Mouse (Mus musculus): ENCODE data around the gene Cant1.
"Not testable (repeated sequence)": the region's sequence is repeated elsewhere in the genome, so short reads cannot be mapped to it uniquely, and the experiment has no call there.

Gene Cant1

DNA sequence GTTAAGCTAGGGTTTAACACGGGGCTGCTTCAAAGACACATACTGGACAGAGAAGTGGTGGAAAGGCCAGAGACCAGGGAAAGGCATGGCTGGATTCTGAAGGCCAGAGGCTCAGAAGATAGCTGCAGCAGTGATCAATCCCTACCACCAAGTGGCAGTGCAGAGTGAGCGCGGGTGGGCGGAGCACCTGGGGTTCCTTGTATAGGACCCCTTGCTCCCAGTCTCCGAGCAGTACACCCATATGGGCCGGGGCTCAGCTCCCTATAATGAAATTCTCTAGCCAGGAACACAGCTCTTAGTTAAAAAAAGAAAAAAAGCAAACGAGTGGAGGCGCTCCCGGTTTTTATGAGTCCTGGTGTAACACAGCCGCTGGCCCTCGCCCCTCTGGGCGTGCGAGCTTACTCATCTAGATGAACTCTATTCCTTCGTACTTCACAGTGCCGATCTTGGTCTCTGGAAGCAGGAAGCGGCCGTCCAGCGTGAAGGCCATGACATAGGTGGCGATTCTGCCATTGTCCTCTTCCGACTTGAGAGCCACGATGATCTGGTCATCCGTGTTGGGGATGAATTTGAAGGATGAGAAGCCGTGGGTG, 11.5 kb downstream of the Cant1 start:
- DNase-seq (ENCODE audit: low spot score), result no peak

DNA sequence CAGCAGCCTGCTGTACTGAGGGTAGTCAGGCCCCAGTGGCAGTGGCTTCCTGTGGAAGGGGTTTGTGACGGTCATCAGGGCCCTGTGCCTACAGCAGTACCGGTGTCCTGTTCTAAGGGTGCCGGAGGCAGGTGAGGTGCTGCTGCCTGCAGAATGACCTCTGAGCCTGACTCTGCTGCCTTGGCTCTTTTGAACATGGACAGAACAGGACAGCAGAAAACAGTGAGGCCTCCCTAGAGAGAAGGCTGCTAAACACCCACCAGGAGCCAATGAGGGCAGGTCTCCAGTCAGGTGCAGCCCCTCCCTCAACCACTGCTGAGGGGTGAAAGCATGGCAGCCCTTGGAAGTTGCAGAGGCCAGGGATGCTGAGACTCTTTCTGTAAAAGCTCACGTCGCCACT, 12.4 kb downstream of the Cant1 start:
- DNase-seq (ENCODE audit: low spot score), result no peak

DNA sequence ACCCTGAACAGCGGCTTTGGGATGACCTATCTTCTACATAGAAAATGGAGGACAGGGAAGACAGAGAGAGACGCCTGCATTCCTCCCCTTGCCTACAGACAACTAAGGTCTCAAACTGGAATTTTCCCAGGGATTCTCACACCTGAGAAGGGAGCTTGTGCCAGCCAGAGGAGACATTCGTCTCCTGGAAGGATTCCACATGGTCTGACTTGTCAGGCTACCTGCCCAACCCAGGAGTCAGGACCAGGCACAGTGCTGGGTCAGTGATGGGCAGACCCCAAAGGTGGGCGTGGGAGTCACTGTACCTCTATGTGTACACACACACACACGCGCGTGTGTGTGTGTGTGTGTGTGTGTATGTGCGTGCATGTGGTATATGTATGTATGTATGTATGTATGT, 13.6 kb downstream of the Cant1 start:
- DNase-seq (ENCODE audit: low spot score), result no peak

- no peak for DNase-seq (ENCODE audit: low spot score)
Measured at GRCm38 (mm10) chr11:118403951-118404899, 14.7 kb downstream of the Cant1 start.

DNA sequence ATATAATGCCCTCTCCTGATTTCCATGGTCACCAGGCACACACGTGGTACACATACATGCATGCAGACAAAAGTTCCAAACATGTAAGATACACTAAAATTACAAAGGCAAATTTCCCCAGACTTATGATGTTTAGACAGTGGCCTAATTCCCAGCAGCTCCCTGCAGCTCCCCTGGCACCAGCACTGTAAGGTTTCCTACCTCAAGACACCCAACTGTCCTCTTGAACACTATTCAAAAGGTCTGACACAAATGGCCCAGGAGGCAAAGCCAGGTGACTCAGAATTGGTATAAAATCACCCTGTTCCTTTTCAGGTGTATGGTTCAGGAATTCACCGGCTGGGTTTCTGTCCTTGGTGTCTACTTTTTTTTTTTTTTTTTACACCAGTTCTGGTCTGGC, 15.7 kb downstream of the Cant1 start:
- no peak for DNase-seq (ENCODE audit: low spot score)

DNA sequence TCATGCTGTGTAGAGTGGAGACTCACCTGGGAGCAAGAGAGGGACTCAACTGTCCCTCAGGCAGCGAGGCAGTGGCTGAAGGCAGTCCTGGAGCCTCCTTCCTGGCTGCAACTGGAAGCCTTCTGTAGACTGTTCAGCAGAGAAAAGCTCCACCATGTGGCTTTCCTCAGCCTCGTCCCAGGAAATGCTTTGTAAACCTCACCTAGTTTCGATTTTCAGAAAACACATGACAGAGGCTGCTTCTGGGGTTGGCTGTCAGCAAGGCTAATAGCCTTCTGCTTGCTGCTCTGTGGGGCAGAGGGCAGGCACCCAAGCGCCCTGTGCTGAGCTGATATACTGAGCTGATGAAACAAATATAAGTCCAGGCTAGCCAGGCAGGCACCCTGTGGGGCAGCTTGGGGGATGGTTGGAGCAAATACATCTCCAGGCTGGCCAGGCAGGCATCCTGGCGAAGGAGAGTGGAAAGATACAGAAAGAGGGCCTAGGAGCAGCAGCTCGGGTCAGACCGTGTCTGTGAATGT, 17.1 kb downstream of the Cant1 start, which contains the start of gene Lgals3bp:
Gene Lgals3bp (minus strand): TSS at position 333 of the 521 bp plus-strand sequence.
- DNase-seq (ENCODE audit: low spot score), result peak; percentile 32

- DNase-seq (ENCODE audit: low spot score), result no peak
Measured at GRCm38 (mm10) chr11:118401195-118401594, 17.7 kb downstream of the Cant1 start.

DNA sequence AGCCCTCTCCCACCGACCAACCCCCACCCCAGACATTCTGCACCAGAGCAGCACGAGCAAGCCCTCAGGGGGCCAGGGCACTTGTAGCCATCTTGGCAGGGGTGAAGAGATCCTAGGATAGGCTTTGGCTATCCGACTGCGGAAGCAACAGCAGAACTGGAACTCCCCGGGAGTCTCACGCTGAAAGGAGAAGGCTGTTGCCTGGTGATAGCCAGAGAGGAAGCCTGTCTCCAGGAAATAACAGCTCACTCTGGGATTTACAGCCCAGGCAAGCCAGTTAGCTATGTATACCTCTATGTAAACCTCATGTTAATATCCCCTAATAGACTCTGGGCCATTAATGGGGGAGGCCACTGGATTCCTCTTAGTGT, 18.3 kb downstream of the Cant1 start:
- DNase-seq (ENCODE audit: low spot score), result no peak

DNA sequence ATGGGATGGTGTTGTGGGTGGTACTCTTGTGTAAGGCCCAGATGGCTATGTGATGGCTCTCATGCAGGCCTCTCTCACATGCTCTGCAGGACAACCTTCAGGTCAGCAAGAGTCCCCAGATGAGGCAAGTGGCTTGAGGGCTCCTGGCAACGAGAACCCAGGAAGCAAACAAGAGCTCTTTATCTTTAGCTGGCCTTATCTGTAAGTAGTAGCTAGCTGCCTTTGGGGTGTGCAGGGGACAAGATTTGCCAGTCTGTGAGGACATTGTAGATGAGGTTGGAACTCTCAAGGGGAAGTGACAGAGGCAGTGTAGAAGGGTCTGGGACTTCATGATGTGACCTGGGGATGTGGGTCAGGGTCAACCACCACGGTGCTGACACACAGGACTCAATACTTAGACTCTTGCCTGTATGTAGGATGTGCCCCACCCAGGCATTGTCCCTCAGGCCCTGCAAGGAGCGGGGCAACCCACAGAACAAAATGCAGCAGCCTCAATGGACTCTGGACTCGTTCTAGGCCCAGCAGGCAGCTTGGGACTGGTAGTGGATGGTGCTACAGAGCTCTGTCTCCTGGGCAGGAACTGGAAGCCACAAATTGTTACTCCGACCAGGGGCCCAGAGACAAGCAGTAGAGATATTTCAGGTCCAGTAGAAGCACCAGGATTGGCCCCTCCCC, 18.9 kb downstream of the Cant1 start:
- DNase-seq (ENCODE audit: low spot score), result no peak

- no peak for DNase-seq (ENCODE audit: low spot score)
Measured at GRCm38 (mm10) chr11:118397806-118398530, 20.9 kb downstream of the Cant1 start.

- no peak for DNase-seq (ENCODE audit: low spot score)
Measured at GRCm38 (mm10) chr11:118394538-118394937, 24.3 kb downstream of the Cant1 start.

- DNase-seq (ENCODE audit: low spot score), result no peak
Measured at GRCm38 (mm10) chr11:118393991-118394390, 24.9 kb downstream of the Cant1 start.

- DNase-seq (ENCODE audit: low spot score), result not testable (repeated sequence)
Measured at GRCm38 (mm10) chr11:118387816-118388215, 31.1 kb downstream of the Cant1 start.

DNA sequence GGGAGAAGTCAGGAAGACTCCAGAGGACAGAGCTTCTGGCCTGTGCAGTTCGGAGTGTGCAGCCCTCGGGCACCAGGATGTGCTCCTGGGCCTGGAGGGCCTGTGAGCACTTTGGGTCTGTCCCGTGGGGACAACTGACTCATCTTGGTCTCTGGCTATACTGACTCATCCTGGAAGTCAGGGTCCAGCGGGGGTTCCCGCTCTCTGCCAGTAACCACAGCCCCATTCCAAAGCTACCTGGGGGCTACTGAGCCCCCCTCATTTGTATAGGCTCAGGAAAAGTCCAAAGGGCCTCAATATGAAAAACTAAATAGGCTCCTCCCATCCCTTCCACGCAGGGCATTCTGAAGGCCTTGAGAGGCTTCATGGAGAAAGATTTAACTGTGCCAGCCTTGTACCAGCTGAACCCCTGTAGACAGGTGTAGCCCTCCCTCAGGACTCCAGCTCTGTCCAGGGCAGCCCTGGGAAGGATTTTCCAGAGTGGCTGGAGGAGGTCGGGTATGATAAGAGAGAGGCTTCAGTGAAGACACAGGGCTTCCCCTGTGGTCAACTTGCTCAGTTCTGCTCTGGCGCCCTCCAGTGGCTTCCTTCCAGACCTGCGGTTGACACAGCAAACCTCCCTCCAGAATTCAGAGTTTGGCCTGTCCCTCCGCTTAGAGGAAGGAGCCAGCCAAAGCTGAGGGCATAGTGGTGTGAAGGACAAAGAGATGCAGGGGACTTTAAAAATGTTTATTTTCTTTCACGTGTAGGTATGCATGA, 39.5 kb downstream of the Cant1 start:
- DNase-seq (ENCODE audit: low spot score), result peak; percentile 89

DNA sequence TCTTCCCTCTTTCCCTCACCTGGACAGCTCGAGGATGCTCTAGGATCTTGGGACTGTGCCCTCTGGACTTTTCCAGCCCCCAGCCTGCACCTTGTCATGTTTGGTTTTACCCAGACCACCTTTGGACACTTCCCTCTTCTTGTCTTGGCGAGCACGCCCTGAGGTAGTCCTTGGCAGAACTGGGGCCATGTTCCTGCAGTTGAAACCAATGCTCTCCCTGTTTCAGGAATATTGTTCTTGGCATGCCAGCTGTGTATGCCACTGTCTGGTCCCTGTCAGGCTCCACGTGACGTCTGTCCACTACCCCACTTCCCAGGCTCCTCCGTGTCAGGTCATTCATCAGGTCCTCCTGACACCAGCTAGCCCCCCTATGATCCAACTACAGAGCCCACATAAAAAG, 40.2 kb downstream of the Cant1 start:
- no peak for DNase-seq (ENCODE audit: low spot score)

DNA sequence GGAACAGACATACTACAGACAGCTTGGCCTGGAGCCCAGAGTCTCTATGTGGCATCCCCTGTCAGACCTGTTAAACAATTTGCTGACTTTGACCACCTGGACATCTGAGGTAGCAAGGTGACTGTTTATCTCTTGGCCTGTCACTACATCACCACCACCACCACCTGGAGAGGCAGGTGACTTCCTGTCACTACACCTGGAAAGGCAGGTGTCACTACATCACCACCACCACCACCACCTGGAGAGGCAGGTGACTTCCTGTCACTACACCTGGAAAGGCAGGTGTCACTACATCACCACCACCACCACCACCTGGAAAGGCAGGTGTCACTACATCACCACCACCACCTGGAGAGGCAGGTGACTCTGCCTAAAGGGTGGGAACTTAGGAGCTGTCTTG, 42.6 kb downstream of the Cant1 start:
- DNase-seq (ENCODE audit: low spot score), result not testable (repeated sequence)

DNA sequence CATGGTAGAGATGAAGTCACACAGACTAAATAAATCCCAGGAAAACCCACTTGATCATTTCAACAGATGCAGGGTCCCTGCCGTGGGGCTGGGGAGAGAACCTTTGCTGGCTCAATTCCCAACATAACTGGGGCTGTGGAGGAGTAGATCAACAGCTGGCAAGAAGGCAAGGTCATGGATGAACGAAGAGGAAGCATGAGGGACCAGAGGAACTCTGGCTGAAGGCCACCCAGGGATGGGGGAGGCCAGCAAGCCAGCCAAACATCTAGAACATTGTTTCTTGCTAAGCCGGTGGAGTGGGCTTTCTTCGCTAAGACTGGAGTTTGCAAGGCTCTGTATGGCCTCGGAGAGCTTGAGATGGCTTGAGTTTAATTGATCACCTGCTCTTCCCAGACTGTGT, 43.0 kb downstream of the Cant1 start:
- no peak for DNase-seq (ENCODE audit: low spot score)

DNA sequence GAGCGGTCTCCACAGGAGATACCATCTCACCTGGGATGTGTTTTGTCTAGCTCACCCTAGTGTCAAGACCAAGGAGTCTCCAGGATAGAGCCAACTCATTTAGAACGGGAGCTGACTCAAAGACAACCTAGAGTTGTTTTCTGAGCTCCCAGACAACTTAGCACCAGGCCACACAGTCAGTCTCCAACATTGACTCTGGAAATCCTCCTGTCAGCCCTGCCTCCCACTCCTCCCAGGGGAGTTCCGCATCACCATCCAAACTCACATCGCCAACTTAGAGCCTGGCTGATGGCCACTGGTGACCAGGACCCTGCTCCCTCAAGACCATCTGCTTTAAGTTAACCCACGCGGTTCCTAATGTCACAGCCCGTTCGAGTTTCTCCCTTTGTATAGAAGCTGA, 43.4 kb downstream of the Cant1 start:
- DNase-seq (ENCODE audit: low spot score), result no peak

- DNase-seq (ENCODE audit: low spot score), result no peak
Measured at GRCm38 (mm10) chr11:118375006-118375405, 43.9 kb downstream of the Cant1 start.

GRCm38 (mm10) chr11:118374506-118374905, 44.4 kb downstream of the Cant1 start:
- no peak for DNase-seq (ENCODE audit: low spot score)

DNA sequence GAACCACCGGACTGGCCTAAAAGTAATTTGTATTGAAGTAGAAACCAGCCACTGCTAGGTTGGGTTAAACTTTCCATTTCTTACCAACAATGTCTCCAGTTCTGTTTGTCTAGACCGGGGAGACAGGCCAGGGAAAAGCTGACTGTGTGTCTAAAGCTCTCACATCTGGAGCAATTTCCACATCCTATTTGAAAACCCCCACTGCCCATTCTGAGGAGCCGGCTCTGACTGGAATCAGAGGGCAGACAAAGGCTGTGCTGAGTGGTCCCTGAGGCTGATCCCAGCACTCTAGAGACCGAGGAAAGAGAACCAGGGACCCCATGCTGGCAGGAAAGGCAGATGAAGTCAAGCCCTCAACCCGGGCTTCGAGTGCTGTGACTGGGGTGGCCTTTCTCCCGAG, 46.2 kb downstream of the Cant1 start:
- no peak for DNase-seq (ENCODE audit: low spot score)
